Mouse (Mus musculus) ES-E14 (cell line): ENCODE results near the gene Slc9a6. TPM values are rescaled to one million over a fixed set of nuclear protein-coding genes. Genes with fewer than 3 reads are reported as not detected.

Experiments used
- DNase-seq: peaks from one replicate; pipeline ENCODE4 v3.0.0-alpha.2; 2013; ENCODE audit warnings: low read depth, low spot score
- H3K27ac ChIP-seq: 2 replicates; pipeline ENCODE4 v1.5.1; 2012; ENCODE audit warnings: low read depth, mild to moderate bottlenecking, low read length, moderate library complexity, mixed read lengths; ENCODE audit not compliant: poor library complexity, insufficient read depth, severe bottlenecking
- H3K36me3 ChIP-seq: 2 replicates; pipeline ENCODE4 v1.6.1; 2012; ENCODE audit warnings: mild to moderate bottlenecking, low read length, moderate library complexity, mixed read lengths; ENCODE audit not compliant: control insufficient read depth, poor library complexity, insufficient read depth, severe bottlenecking
- H3K4me1 ChIP-seq, 2 experiments: fragments of 150-350 bp in 1 of 2; sonication (generic) in 1 of 2; 2 replicates each; pipeline ENCODE4 v1.6.1; 2012; ENCODE audit warnings: low read length in 2 of 2, mild to moderate bottlenecking in 1 of 2, mixed read lengths in 1 of 2; ENCODE audit not compliant: control insufficient read depth in 2 of 2, insufficient read depth in 2 of 2, poor library complexity in 1 of 2
- H3K4me3 ChIP-seq, 2 experiments: fragments of 150-350 bp in 1 of 2; sonication (generic) in 1 of 2; 2 replicates each; pipeline ENCODE4 v1.5.1; 2012; ENCODE audit warnings: low read length in 2 of 2, low read depth in 1 of 2, mild to moderate bottlenecking in 1 of 2, mixed read lengths in 1 of 2; ENCODE audit not compliant: insufficient read depth in 1 of 2, poor library complexity in 1 of 2, severe bottlenecking in 1 of 2
- H3K9ac ChIP-seq: 2 replicates; pipeline ENCODE4 v1.6.1; 2012; ENCODE audit warnings: low read depth, mild to moderate bottlenecking, low read length, mixed read lengths; ENCODE audit not compliant: poor library complexity, insufficient read depth, severe bottlenecking
- H3K9me3 ChIP-seq: fragments of 150-350 bp; sonication (generic); 2 replicates; pipeline ENCODE4 v1.6.1; 2012; ENCODE audit warnings: low read depth, mild to moderate bottlenecking, low read length; ENCODE audit not compliant: control insufficient read depth, insufficient read depth
- CHD2 ChIP-seq: IDR thresholded peaks from 2 replicates; pipeline ENCODE4 v1.6.1; 2014; ENCODE audit warnings: mild to moderate bottlenecking, low read depth, low read length, inconsistent platforms
- HCFC1 ChIP-seq: IDR thresholded peaks from 2 replicates; pipeline ENCODE4 v1.6.1; 2012; ENCODE audit warnings: low read length, inconsistent platforms, borderline replicate concordance; ENCODE audit not compliant: insufficient read depth
- MAFK ChIP-seq: IDR thresholded peaks from 2 replicates; pipeline ENCODE4 v1.6.1; 2014; ENCODE audit warnings: mild to moderate bottlenecking, low read depth, low read length, inconsistent platforms; ENCODE audit not compliant: insufficient read depth
- ZC3H11A ChIP-seq: IDR thresholded peaks from 2 replicates; pipeline ENCODE4 v1.6.1; 2012; ENCODE audit warnings: low read depth, mild to moderate bottlenecking, inconsistent platforms, low read length, borderline replicate concordance
- ZNF384 ChIP-seq: IDR thresholded peaks from 2 replicates; pipeline ENCODE4 v1.6.1; 2012; ENCODE audit warnings: low read depth, low read length, inconsistent platforms
- in situ Hi-C, 2 experiments: fragments of 600-800 bp; cut with MboI; formaldehyde crosslinking; loops; one replicate each; pipeline ENCODE4 v1.15.1; 2025; ENCODE audit warnings: low sequenced_read_pairs in 2 of 2, inconsistent platforms in 1 of 2; ENCODE audit not compliant: unreplicated experiment in 2 of 2
- total RNA-seq: library from RNA; depleted of rRNA; stranded (reverse); fragments of 300-350 nt; gene quantifications from 2 replicates; pipeline ENCODE4 v1.2.3, GENCODE M21; 2012

Gene Slc9a6
- total RNA-seq, 1 experiment, result 16.5 TPM

GRCm38 (mm10) chrX:56610318-56610694 lies 749 bp downstream of the Slc9a6 start:
- Histone ChIP-seq H3K27ac (no peak overlapping the region), H3K4me3 (peak overlapping the region; percentile 82 to 89), H3K9ac (peak overlapping the region; percentile 65), H3K36me3 (no peaks in the 10 kb centered on the region), H3K4me1 (peaks cover 0 to 2% of the 10 kb centered on the region in 2 experiments; a peak in 1 of 4 replicates), H3K9me3 (no peaks in the 10 kb centered on the region)
- TF ChIP-seq CHD2, result no peak
- in situ Hi-C loops, result no loop called here
- DNase-seq, result no peak

- H3K9me3 ChIP-seq, result no peaks in the 10 kb centered on the region
- no peak for TF ChIP-seq HCFC1
- TF ChIP-seq MAFK, result no peak
- no peak for TF ChIP-seq CHD2
- TF ChIP-seq ZNF384, result no peak
- no peak for TF ChIP-seq ZC3H11A
Observed at GRCm38 (mm10) chrX:56615236-56615635, 5.7 kb downstream of the Slc9a6 start.

GRCm38 (mm10) chrX:56636185-56636584 lies 26.6 kb downstream of the Slc9a6 start:
- DNase-seq, result no peak
- Histone ChIP-seq H3K4me3 (no peak overlapping the region), H3K9ac (no peak overlapping the region), H3K4me1 (no peaks in the 10 kb centered on the region), H3K27ac (no peak overlapping the region), H3K36me3 (no peaks in the 10 kb centered on the region), H3K9me3 (no peaks in the 10 kb centered on the region)
- TF ChIP-seq HCFC1 (no peak), CHD2 (no peak), ZNF384 (no peak), ZC3H11A (no peak), MAFK (no peak)
- in situ Hi-C loops, result no loop called here

More at GRCm38 (mm10) chrX:56615236-56615635, 5.7 kb downstream of the Slc9a6 start:
- no peak overlapping the region for H3K9ac ChIP-seq
- DNase-seq, result no peak
- H3K4me3 ChIP-seq, result no peak overlapping the region
- no peaks in the 10 kb centered on the region for H3K4me1 ChIP-seq
- in situ Hi-C loops, result no loop called here
- H3K36me3 ChIP-seq, result no peaks in the 10 kb centered on the region
- no peak overlapping the region for H3K27ac ChIP-seq

- Histone ChIP-seq H3K27ac (no peak overlapping the region), H3K4me3 (no peak overlapping the region), H3K36me3 (no peaks in the 10 kb centered on the region), H3K9ac (no peak overlapping the region), H3K9me3 (no peaks in the 10 kb centered on the region), H3K4me1 (no peaks in the 10 kb centered on the region)
- in situ Hi-C loops, result no loop called here
- TF ChIP-seq MAFK (no peak), ZNF384 (no peak), HCFC1 (no peak), ZC3H11A (no peak), CHD2 (no peak)
- peak; percentile 20 for DNase-seq
Observed at GRCm38 (mm10) chrX:56640066-56640465, 30.5 kb downstream of the Slc9a6 start.
